Mouse (Mus musculus) kidney, postnatal 0 days (tissue): ENCODE data around the gene Foxs1. TPM values are rescaled to one million over a fixed set of nuclear protein-coding genes. Genes with fewer than 3 reads are reported as not detected.

Source experiments
- ATAC-seq: fragments of 200-750 bp; cut with Nextera tagmentation; replicated peaks from 2 replicates; pipeline ENCODE4 v1.8.0; 2017; ENCODE audit warnings: low read depth, moderate number of reproducible peaks, moderate TSS enrichment, moderate library complexity; ENCODE audit not compliant: low FRiP score
- DNase-seq: peaks from one replicate; pipeline ENCODE4 v3.0.0-alpha.2; 2016; ENCODE audit warnings: low spot score
- H3K27ac ChIP-seq: fragments of 300-500 bp; sonication (generic); 2 replicates; pipeline ENCODE4 v1.5.1; 2014; ENCODE audit warnings: mild to moderate bottlenecking
- H3K27me3 ChIP-seq: fragments of 300-500 bp; sonication (generic); 2 replicates; pipeline ENCODE4 v1.6.1; 2014; ENCODE audit warnings: low read length, mixed read lengths; ENCODE audit not compliant: insufficient read depth
- H3K36me3 ChIP-seq: fragments of 300-500 bp; sonication (generic); 2 replicates; pipeline ENCODE4 v1.6.1; 2014; ENCODE audit warnings: low read length, mixed read lengths; ENCODE audit not compliant: insufficient read depth
- H3K4me1 ChIP-seq: fragments of 300-500 bp; sonication (generic); replicated peaks from 2 replicates; pipeline ENCODE4 v1.6.1; 2014; ENCODE audit warnings: antibody characterized with exemption, low read length, mixed read lengths; ENCODE audit not compliant: insufficient read depth
- H3K4me2 ChIP-seq: fragments of 300-500 bp; sonication (generic); 2 replicates; pipeline ENCODE4 v1.6.1; 2014; ENCODE audit warnings: mild to moderate bottlenecking, low read length, moderate library complexity, mixed read lengths
- H3K4me3 ChIP-seq: fragments of 300-500 bp; sonication (generic); replicated peaks from 2 replicates; pipeline ENCODE4 v1.5.1; 2014; ENCODE audit warnings: low read depth, low read length
- H3K9ac ChIP-seq: fragments of 300-500 bp; sonication (generic); 2 replicates; pipeline ENCODE4 v1.6.1; 2014; ENCODE audit warnings: low read depth, low read length
- H3K9me3 ChIP-seq: fragments of 300-500 bp; sonication (generic); replicated peaks from 2 replicates; pipeline ENCODE4 v1.6.1; 2016; ENCODE audit warnings: low read length, inconsistent platforms, mixed read lengths
- CTCF ChIP-seq: IDR thresholded peaks from 2 replicates; pipeline ENCODE4 v1.5.1; 2016; ENCODE audit warnings: antibody characterized with exemption, low read depth, mild to moderate bottlenecking, moderate library complexity
- WGBS: fragments of 180-500 bp; shearing (Covaris S2); extraction: QIAGEN DNeasy Blood & Tissue Kit; methylation state at CpG from one replicate; pipeline ENCODE4 v1.1.7; 2014; 5-methylcytosine and 5-hydroxymethylcytosine counted together
- polyA plus RNA-seq: library from polyadenylated mRNA; unstranded; fragments of >200 nt; fragmentation: Nextera tagmentation; extraction: Ambion mirVana; gene quantifications from 2 replicates; pipeline ENCODE4 v1.2.1, GENCODE M21; 2015

Foxs1 gene
- polyA plus RNA-seq, 1 experiment from 2014 or later: 9.4 TPM

DNA sequence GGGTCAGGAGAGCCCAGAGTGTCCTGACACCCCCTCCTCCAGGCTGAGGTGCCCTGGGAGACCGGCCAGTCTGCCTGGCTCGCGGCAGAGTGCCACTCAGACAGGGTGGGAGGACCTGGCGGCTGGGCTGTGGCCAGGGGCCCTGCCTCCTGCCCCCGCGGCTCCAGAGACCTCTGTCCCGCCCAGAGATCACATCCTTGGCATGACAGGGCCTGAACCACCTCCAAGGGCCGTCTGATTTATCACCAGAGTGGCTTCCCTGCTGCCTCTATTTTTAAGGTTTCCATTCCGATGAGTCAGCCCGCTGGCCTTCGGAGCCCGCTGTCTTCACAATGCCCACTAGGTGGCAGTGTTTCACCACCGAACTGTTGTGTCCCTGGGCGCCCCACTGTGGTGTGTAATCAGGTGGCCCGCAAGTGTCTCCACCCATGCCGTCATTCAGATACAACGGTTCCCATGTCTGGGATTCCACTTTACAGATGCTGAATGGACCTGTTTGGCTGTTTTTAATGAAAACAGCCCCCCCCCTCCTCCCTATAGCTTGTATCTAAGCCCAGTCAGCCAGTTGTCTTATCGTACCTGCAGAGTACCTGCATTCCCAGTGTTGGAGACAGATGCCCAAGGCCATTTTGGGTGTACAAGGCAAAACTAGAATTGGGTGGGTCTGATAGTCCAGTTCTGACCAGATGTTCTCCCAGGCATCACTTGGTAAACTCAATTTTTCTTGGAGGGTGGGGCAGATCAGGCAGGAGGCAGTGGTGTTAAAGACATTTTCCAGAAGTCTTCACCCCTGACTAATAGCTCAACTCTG lies 18.5 kb downstream of the Foxs1 start:
- Histone ChIP-seq H3K4me2 (peak overlapping the region; percentile 43), H3K9me3 (no peaks in the 10 kb centered on the region), H3K27me3 (no peaks in the 10 kb centered on the region), H3K9ac (no peak overlapping the region), H3K27ac (no peak overlapping the region), H3K4me1 (peaks cover 3% of the 10 kb centered on the region; the same call in 1 of the 2 replicates), H3K36me3 (no peaks in the 10 kb centered on the region), H3K4me3 (0 out of 2 replicates have a peak overlapping the region, but pooled peaks have one; percentile 5)
- 3% methylated on average over 18 of the region's 18 CpGs for WGBS
- peak; percentile 97 for TF ChIP-seq CTCF
- ATAC-seq (peak; percentile 71), DNase-seq (peak; percentile 92)

DNA sequence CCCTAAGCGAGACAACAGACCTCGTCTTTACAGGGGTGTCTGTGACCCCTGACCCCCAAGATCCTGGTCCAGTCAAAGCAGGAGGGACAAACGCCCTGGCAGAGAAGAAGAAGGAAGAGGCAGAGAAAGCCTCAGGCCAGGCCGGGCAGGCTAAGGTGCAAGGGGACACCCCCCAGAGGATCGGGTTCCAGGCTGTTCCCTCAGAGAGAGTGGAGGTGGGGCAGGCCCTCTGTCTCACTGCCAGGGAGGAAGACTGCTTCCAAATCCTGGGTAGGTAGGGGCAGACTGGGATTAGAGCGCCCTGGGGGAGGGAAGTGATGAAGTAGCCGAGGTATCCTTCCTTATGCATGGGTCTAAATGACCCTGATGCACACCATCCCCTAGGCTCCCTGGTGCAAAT lies 19.5 kb downstream of the Foxs1 start:
- Histone ChIP-seq H3K36me3 (no peaks in the 10 kb centered on the region), H3K27ac (no peak overlapping the region), H3K4me3 (no peak overlapping the region), H3K9ac (no peak overlapping the region), H3K9me3 (no peaks in the 10 kb centered on the region), H3K4me2 (no peak overlapping the region), H3K27me3 (no peaks in the 10 kb centered on the region), H3K4me1 (peaks cover 3% of the 10 kb centered on the region; the same call in 1 of the 2 replicates)
- TF ChIP-seq CTCF: no peak
- ATAC-seq (no peak), DNase-seq (no peak)
- 23% methylated on average over 7 of the region's 7 CpGs for WGBS

GRCm38 (mm10) chr2:152911432-152911831 lies 21.6 kb downstream of the Foxs1 start:
- Histone ChIP-seq H3K4me3 (no peak overlapping the region), H3K36me3 (no peaks in the 10 kb centered on the region), H3K4me2 (no peak overlapping the region), H3K4me1 (peaks cover 3% of the 10 kb centered on the region; the same call in 1 of the 2 replicates), H3K9me3 (no peaks in the 10 kb centered on the region), H3K27me3 (no peaks in the 10 kb centered on the region), H3K27ac (no peak overlapping the region), H3K9ac (no peak overlapping the region)
- 32% methylated on average over 6 of the region's 6 CpGs for WGBS
- no peak for ATAC-seq
- DNase-seq: no peak
- TF ChIP-seq CTCF: no peak

GRCm38 (mm10) chr2:152911031-152911430 lies 22.0 kb downstream of the Foxs1 start, which contains the start of gene Mylk2:
Gene Mylk2 (plus strand): TSS chr2:152911352.
- Histone ChIP-seq H3K4me1 (peaks cover 3% of the 10 kb centered on the region; the same call in 1 of the 2 replicates), H3K4me3 (no peak within 1 kb of the TSS), H3K9me3 (no peaks in the 10 kb centered on the region), H3K4me2 (no peak within 1 kb of the TSS), H3K27me3 (no peaks in the 10 kb centered on the region), H3K27ac (no peak within 1 kb of the TSS), H3K9ac (no peak within 1 kb of the TSS), H3K36me3 (no peaks in the 10 kb centered on the region)
- WGBS: 15% methylated on average over 12 of the region's 12 CpGs
- DNase-seq: no peak
- no peak for TF ChIP-seq CTCF
- ATAC-seq: 0 out of 2 replicates have a peak, but pooled peaks have one; percentile 8

- no peak overlapping the region for H3K4me3 ChIP-seq
- TF ChIP-seq CTCF: no peak
- no peaks in the 10 kb centered on the region for H3K27me3 ChIP-seq
- no peak overlapping the region for H3K27ac ChIP-seq
- peaks cover 10% of the 10 kb centered on the region for H3K4me1 ChIP-seq
- no peak overlapping the region for H3K9ac ChIP-seq
- H3K9me3 ChIP-seq: no peaks in the 10 kb centered on the region
- DNase-seq: no peak
- no peak for ATAC-seq
- 56% methylated on average over 6 of the region's 6 CpGs for WGBS
- H3K36me3 ChIP-seq: no peaks in the 10 kb centered on the region
- no peak overlapping the region for H3K4me2 ChIP-seq
These were observed 23.2 kb downstream of the Foxs1 start for GRCm38 (mm10) chr2:152909848-152910247.

DNA sequence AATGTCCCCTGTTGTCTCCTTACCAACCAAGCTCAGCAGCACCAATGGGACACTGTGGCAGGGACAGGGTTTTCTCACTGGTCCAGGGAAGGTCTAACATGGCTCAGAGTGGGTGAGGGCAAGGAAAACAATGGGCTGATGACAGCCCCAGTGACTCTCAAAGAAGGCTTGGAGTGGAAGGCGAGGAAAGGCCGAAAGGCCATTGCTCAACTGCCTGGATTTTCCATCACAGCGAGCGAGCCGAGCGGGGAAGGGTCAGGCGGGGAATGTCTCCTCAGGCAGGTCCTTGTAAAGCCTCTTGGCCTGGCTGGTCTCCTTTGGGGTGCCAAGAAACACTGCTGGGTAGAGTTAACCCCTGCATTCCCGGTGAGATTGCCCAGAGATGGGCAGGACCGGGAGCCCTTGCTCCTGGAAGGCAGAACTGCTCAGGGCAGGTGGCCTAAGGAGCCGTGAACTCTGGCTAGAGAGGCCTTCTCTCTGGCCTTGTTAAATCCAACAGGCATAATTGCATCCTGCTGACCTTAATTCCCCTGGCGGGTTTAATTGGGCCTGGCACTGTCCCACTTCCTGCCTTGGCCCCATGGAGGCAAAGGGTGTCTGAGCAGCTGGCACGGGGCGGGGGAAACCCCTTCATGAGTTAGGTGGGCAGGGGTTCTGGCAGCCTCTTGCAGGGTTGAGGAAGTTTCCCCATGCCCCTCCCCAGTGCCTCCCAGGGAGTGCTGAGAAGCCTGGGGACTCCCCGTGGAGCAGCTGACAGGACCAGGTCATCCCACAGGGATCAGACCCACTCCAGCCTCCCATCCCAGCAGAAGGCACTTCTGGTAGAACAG lies 25.7 kb downstream of the Foxs1 start:
- ATAC-seq (no peak), DNase-seq (no peak)
- TF ChIP-seq CTCF: no peak
- H3K9ac ChIP-seq: no peak overlapping the region
- WGBS: 50% methylated on average over 14 of the region's 14 CpGs
- no peak overlapping the region for H3K4me3 ChIP-seq
- no peaks in the 10 kb centered on the region for H3K36me3 ChIP-seq
- no peak overlapping the region for H3K4me2 ChIP-seq
- peaks cover 6% of the 10 kb centered on the region for H3K4me1 ChIP-seq
- no peak overlapping the region for H3K27ac ChIP-seq
- H3K9me3 ChIP-seq: no peaks in the 10 kb centered on the region
- H3K27me3 ChIP-seq: no peaks in the 10 kb centered on the region
